Mouse (Mus musculus): Measurements from ENCODE around the gene Kcnq4. TPM values are rescaled to one million over a fixed set of nuclear protein-coding genes. Genes with fewer than 3 reads are reported as not detected.

Gene Kcnq4
- 2.6 and 3.0 TPM in 2 replicates for polyA plus RNA-seq (2014; fragmentation: Nextera tagmentation; extraction: Ambion mirVana)

GRCm38 (mm10) chr4:120747941-120748866, at the start of gene Kcnq4:
Kcnq4 (minus strand) TSS chr4:120748612.
- Histone ChIP-seq H3K27ac (ENCODE audit: low read depth, low read length) (no peak within 1 kb of the TSS), H3K9ac (ENCODE audit: low read length) (peak within 1 kb of the TSS; percentile 59), H3K4me3 (ENCODE audit: low read depth, low read length) (peak within 1 kb of the TSS; percentile 53), H3K4me1 (replicated peaks; ENCODE audit: control insufficient read depth, insufficient read depth, low read length) (peaks cover 14% of the 10 kb centered on the region), H3K9me3 (ENCODE audit: control insufficient read depth, low read length) (no peaks in the 10 kb centered on the region), H3K36me3 (ENCODE audit: control insufficient read depth, insufficient read depth, low read length) (no peaks in the 10 kb centered on the region), H3K27me3 (ENCODE audit: control insufficient read depth, insufficient read depth, low read length) (peaks cover 49% of the 10 kb centered on the region), H3K4me2 (ENCODE audit: low read depth, low read length, severe bottlenecking) (peak within 1 kb of the TSS; percentile 98)
- DNase-seq (ENCODE audit: low spot score): no peak
- no peak for ATAC-seq (replicated peaks; ENCODE audit: low FRiP score)
- WGBS: 2% methylated on average over 41 of the region's 42 CpGs

GRCm38 (mm10) chr4:120796687-120797086, 48.3 kb upstream of the Kcnq4 start:
- no peak for ATAC-seq (replicated peaks; ENCODE audit: low FRiP score)
- H3K4me3 ChIP-seq (ENCODE audit: low read depth, low read length): no peak overlapping the region
- WGBS: 92% methylated on average over 2 of the region's 2 CpGs

GRCm38 (mm10) chr4:120795646-120796045, 47.2 kb upstream of the Kcnq4 start:
- WGBS: 77% methylated on average over 1 of the region's 1 CpGs
- H3K27ac ChIP-seq (ENCODE audit: low read depth, low read length): no peak overlapping the region

More at GRCm38 (mm10) chr4:120796687-120797086, 48.3 kb upstream of the Kcnq4 start:
- H3K9me3 ChIP-seq (ENCODE audit: control insufficient read depth, low read length): no peaks in the 10 kb centered on the region
- H3K27me3 ChIP-seq (ENCODE audit: control insufficient read depth, insufficient read depth, low read length): no peaks in the 10 kb centered on the region
- DNase-seq (ENCODE audit: low spot score): no peak
- H3K4me1 ChIP-seq (replicated peaks; ENCODE audit: control insufficient read depth, insufficient read depth, low read length): peaks cover 3% of the 10 kb centered on the region; the same call in 1 of the 2 replicates
- H3K27ac ChIP-seq (ENCODE audit: low read depth, low read length): no peak overlapping the region
- H3K9ac ChIP-seq (ENCODE audit: low read length): no peak overlapping the region
- no peaks in the 10 kb centered on the region for H3K36me3 ChIP-seq (ENCODE audit: control insufficient read depth, insufficient read depth, low read length)
- H3K4me2 ChIP-seq (ENCODE audit: low read depth, low read length, severe bottlenecking): no peak overlapping the region

GRCm38 (mm10) chr4:120792918-120793317, 44.5 kb upstream of the Kcnq4 start:
- Histone ChIP-seq H3K27me3 (ENCODE audit: control insufficient read depth, insufficient read depth, low read length) (no peaks in the 10 kb centered on the region), H3K9ac (ENCODE audit: low read length) (no peak overlapping the region), H3K9me3 (ENCODE audit: control insufficient read depth, low read length) (no peaks in the 10 kb centered on the region), H3K36me3 (ENCODE audit: control insufficient read depth, insufficient read depth, low read length) (no peaks in the 10 kb centered on the region; the same call in 1 of the 2 replicates), H3K4me1 (replicated peaks; ENCODE audit: control insufficient read depth, insufficient read depth, low read length) (no peaks in the 10 kb centered on the region; the same call in 1 of the 2 replicates), H3K27ac (ENCODE audit: low read depth, low read length) (no peak overlapping the region), H3K4me2 (ENCODE audit: low read depth, low read length, severe bottlenecking) (no peak overlapping the region), H3K4me3 (ENCODE audit: low read depth, low read length) (no peak overlapping the region)
- 88% methylated on average over 2 of the region's 2 CpGs for WGBS
- ATAC-seq (replicated peaks; ENCODE audit: low FRiP score): no peak
- DNase-seq (ENCODE audit: low spot score): no peak

More at GRCm38 (mm10) chr4:120795646-120796045, 47.2 kb upstream of the Kcnq4 start:
- H3K4me3 ChIP-seq (ENCODE audit: low read depth, low read length): no peak overlapping the region
- H3K4me2 ChIP-seq (ENCODE audit: low read depth, low read length, severe bottlenecking): no peak overlapping the region
- peaks cover 3% of the 10 kb centered on the region; the same call in 1 of the 2 replicates for H3K4me1 ChIP-seq (replicated peaks; ENCODE audit: control insufficient read depth, insufficient read depth, low read length)
- ATAC-seq (replicated peaks; ENCODE audit: low FRiP score) (no peak), DNase-seq (ENCODE audit: low spot score) (no peak)
- no peaks in the 10 kb centered on the region for H3K36me3 ChIP-seq (ENCODE audit: control insufficient read depth, insufficient read depth, low read length)
- no peaks in the 10 kb centered on the region for H3K27me3 ChIP-seq (ENCODE audit: control insufficient read depth, insufficient read depth, low read length)
- H3K9me3 ChIP-seq (ENCODE audit: control insufficient read depth, low read length): no peaks in the 10 kb centered on the region
- H3K9ac ChIP-seq (ENCODE audit: low read length): no peak overlapping the region

- Histone ChIP-seq H3K27ac (ENCODE audit: low read depth, low read length) (no peak overlapping the region), H3K27me3 (ENCODE audit: control insufficient read depth, insufficient read depth, low read length) (no peaks in the 10 kb centered on the region), H3K4me2 (ENCODE audit: low read depth, low read length, severe bottlenecking) (no peak overlapping the region), H3K9ac (ENCODE audit: low read length) (no peak overlapping the region), H3K4me3 (ENCODE audit: low read depth, low read length) (no peak overlapping the region), H3K9me3 (ENCODE audit: control insufficient read depth, low read length) (no peaks in the 10 kb centered on the region), H3K36me3 (ENCODE audit: control insufficient read depth, insufficient read depth, low read length) (no peaks in the 10 kb centered on the region; the same call in 1 of the 2 replicates), H3K4me1 (replicated peaks; ENCODE audit: control insufficient read depth, insufficient read depth, low read length) (no peaks in the 10 kb centered on the region; the same call in 1 of the 2 replicates)
- WGBS: 95% methylated on average over 4 of the region's 4 CpGs
- DNase-seq (ENCODE audit: low spot score) (no peak), ATAC-seq (replicated peaks; ENCODE audit: low FRiP score) (no peak)
Observed at GRCm38 (mm10) chr4:120790027-120790426, 41.6 kb upstream of the Kcnq4 start.

- H3K27me3 ChIP-seq (ENCODE audit: control insufficient read depth, insufficient read depth, low read length): no peaks in the 10 kb centered on the region
- no peaks in the 10 kb centered on the region for H3K4me1 ChIP-seq (replicated peaks; ENCODE audit: control insufficient read depth, insufficient read depth, low read length)
- 34% methylated on average over 5 of the region's 5 CpGs for WGBS
- peak; percentile 14 for DNase-seq (ENCODE audit: low spot score)
- no peak overlapping the region for H3K4me3 ChIP-seq (ENCODE audit: low read depth, low read length)
- no peaks in the 10 kb centered on the region for H3K9me3 ChIP-seq (ENCODE audit: control insufficient read depth, low read length)
- no peak for ATAC-seq (replicated peaks; ENCODE audit: low FRiP score)
- H3K4me2 ChIP-seq (ENCODE audit: low read depth, low read length, severe bottlenecking): no peak overlapping the region
- H3K9ac ChIP-seq (ENCODE audit: low read length): no peak overlapping the region
- peaks cover 5% of the 10 kb centered on the region; the same call in 1 of the 2 replicates for H3K36me3 ChIP-seq (ENCODE audit: control insufficient read depth, insufficient read depth, low read length)
- no peak overlapping the region for H3K27ac ChIP-seq (ENCODE audit: low read depth, low read length)
Observed at GRCm38 (mm10) chr4:120755801-120756200, 7.4 kb upstream of the Kcnq4 start.

- ATAC-seq (replicated peaks; ENCODE audit: low FRiP score) (no peak), DNase-seq (ENCODE audit: low spot score) (peak; percentile 82)
- no peaks in the 10 kb centered on the region; the same call in 1 of the 2 replicates for H3K27me3 ChIP-seq (ENCODE audit: control insufficient read depth, insufficient read depth, low read length)
- peaks cover 5% of the 10 kb centered on the region; the same call in 1 of the 2 replicates for H3K36me3 ChIP-seq (ENCODE audit: control insufficient read depth, insufficient read depth, low read length)
- H3K9me3 ChIP-seq (ENCODE audit: control insufficient read depth, low read length): no peaks in the 10 kb centered on the region
- 0% methylated on average over 1 of the region's 1 CpGs for WGBS
- H3K27ac ChIP-seq (ENCODE audit: low read depth, low read length): no peak overlapping the region
- no peaks in the 10 kb centered on the region for H3K4me1 ChIP-seq (replicated peaks; ENCODE audit: control insufficient read depth, insufficient read depth, low read length)
- no peak overlapping the region for H3K4me3 ChIP-seq (ENCODE audit: low read depth, low read length)
- H3K9ac ChIP-seq (ENCODE audit: low read length): no peak overlapping the region
- no peak overlapping the region for H3K4me2 ChIP-seq (ENCODE audit: low read depth, low read length, severe bottlenecking)
Observed at GRCm38 (mm10) chr4:120755299-120755698, 6.9 kb upstream of the Kcnq4 start.

GRCm38 (mm10) chr4:120749601-120750000, 1.2 kb upstream of the Kcnq4 start:
- WGBS: 37% methylated on average over 2 of the region's 2 CpGs

More at GRCm38 (mm10) chr4:120749601-120750000, 1.2 kb upstream of the Kcnq4 start:
- Histone ChIP-seq H3K4me3 (ENCODE audit: low read depth, low read length) (no peak overlapping the region), H3K9ac (ENCODE audit: low read length) (no peak overlapping the region), H3K36me3 (ENCODE audit: control insufficient read depth, insufficient read depth, low read length) (no peaks in the 10 kb centered on the region), H3K4me2 (ENCODE audit: low read depth, low read length, severe bottlenecking) (no peak overlapping the region), H3K27me3 (ENCODE audit: control insufficient read depth, insufficient read depth, low read length) (peaks cover 49% of the 10 kb centered on the region), H3K4me1 (replicated peaks; ENCODE audit: control insufficient read depth, insufficient read depth, low read length) (peaks cover 14% of the 10 kb centered on the region), H3K27ac (ENCODE audit: low read depth, low read length) (no peak overlapping the region), H3K9me3 (ENCODE audit: control insufficient read depth, low read length) (no peaks in the 10 kb centered on the region)
- ATAC-seq (replicated peaks; ENCODE audit: low FRiP score) (no peak), DNase-seq (ENCODE audit: low spot score) (no peak)

All from forebrain, embryonic 11.5 days (tissue).